Mouse (Mus musculus) thymus, postnatal 0 days (tissue): ENCODE results near the gene Slc9a7. TPM values are rescaled to one million over a fixed set of nuclear protein-coding genes. Genes with fewer than 3 reads are reported as not detected.

ENCODE experiments used
- DNase-seq: peaks from one replicate; pipeline ENCODE4 v3.0.0-alpha.2; 2015; ENCODE audit warnings: low spot score
- polyA plus RNA-seq: library from polyadenylated mRNA; unstranded; fragments of >200 nt; fragmentation: Nextera tagmentation; extraction: Ambion mirVana; gene quantifications from 2 replicates; pipeline ENCODE4 v1.2.1, GENCODE M21; 2015

Gene Slc9a7
- polyA plus RNA-seq, 1 experiment from 2014 or later: 1.9 TPM

- no peak for DNase-seq
Observed at GRCm38 (mm10) chrX:20160301-20160700, 131.3 kb downstream of the Slc9a7 start.

GRCm38 (mm10) chrX:20157519-20157918 is 134.1 kb downstream of the Slc9a7 start:
- no peak for DNase-seq

- no peak for DNase-seq
Observed at GRCm38 (mm10) chrX:20129466-20129865, 162.1 kb downstream of the Slc9a7 start.

GRCm38 (mm10) chrX:20128951-20129350 is 162.7 kb downstream of the Slc9a7 start:
- no peak for DNase-seq

- DNase-seq: no peak
Observed at GRCm38 (mm10) chrX:20125481-20125880, 166.1 kb downstream of the Slc9a7 start.

- no peak for DNase-seq
Observed at GRCm38 (mm10) chrX:20117717-20118116, 173.9 kb downstream of the Slc9a7 start.

DNA sequence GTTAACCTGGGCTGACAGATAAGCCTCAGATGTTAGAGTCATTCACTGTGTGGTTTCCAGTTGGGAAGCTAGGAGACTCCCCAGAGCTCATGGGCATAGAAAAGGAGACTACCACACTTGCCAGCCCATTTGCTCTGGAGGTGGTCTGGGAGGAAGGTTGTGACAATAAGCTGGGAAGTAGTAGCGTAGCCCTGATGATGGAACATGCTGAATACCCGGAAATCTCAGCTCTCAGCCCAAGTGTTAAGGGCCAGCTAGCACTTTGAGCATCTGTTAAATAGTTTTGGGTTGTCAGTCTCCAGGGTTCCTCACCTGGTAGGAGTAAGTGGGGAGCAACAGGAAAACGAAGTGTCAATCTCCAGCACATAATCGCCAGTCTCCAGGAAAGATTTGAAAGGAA is 221.4 kb downstream of the Slc9a7 start:
- no peak for DNase-seq

DNA sequence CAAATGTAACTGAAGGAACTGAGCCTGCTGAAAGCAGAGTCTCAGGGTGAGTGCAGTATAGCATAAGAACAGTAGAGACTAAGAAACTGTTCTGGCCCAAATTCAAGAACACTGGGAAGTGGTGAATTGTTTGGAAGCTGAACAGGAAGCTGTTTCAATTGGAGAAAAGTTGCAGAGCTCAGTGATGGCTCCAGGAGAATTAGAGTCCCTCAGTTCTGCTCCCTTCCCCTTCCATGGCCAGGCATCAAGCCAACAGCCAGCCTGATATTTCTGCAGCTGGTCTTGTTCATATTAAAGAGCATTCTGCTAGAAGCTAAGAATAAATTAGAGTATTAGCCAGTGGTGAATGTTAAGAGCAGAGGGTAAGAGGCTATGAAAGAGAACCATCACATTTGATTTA is 225.0 kb downstream of the Slc9a7 start:
- no peak for DNase-seq

GRCm38 (mm10) chrX:20061764-20062480 is 229.7 kb downstream of the Slc9a7 start:
- no peak for DNase-seq

DNA sequence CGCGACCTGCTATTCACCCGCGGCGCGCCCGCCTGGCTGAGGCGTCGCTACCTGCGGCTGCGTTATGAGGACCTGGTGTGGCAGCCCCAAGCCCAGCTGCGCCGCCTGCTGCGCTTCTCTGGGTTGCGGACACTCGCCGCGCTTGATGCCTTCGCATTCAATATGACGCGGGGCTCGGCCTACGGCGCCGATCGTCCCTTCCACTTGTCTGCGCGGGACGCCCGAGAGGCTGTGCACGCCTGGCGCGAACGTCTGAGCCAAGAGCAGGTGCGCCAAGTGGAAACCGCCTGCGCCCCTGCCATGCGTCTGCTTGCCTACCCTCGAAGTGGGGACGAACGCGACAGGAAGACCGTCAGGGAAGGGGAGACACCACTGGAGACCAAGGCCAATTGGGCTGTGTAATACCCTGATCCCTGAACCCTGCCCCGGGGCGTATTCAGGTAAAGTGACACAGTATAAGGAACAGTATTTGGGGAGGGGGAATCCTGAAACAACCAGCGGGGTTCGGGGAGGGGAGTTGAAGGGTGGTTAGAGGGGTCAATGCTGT is 230.8 kb downstream of the Slc9a7 start:
- no peak for DNase-seq

DNA sequence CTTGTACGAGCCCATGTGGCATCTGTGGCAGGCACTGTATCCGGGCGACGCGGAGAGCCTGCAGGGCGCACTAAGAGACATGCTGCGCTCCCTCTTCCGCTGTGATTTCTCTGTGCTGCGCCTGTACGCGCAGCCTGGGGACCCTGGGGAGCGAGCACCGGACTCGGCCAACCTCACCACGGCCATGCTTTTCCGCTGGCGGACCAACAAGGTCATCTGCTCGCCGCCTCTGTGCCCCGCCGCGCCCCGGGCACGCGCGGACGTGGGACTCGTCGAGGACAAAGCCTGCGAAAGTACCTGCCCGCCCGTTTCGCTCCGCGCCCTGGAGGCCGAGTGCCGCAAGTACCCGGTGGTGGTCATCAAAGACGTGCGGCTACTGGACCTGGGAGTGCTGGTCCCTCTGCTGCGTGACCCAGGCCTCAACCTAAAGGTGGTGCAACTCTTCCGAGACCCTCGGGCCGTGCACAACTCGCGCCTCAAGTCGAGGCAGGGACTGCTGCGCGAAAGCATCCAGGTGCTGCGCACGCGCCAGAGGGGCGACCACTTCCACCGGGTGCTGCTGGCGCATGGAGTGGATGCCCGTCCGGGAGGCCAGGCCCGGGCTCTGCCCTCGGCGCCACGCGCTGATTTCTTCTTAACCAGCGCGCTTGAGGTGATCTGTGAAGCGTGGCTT is 231.4 kb downstream of the Slc9a7 start:
- DNase-seq: no peak

DNA sequence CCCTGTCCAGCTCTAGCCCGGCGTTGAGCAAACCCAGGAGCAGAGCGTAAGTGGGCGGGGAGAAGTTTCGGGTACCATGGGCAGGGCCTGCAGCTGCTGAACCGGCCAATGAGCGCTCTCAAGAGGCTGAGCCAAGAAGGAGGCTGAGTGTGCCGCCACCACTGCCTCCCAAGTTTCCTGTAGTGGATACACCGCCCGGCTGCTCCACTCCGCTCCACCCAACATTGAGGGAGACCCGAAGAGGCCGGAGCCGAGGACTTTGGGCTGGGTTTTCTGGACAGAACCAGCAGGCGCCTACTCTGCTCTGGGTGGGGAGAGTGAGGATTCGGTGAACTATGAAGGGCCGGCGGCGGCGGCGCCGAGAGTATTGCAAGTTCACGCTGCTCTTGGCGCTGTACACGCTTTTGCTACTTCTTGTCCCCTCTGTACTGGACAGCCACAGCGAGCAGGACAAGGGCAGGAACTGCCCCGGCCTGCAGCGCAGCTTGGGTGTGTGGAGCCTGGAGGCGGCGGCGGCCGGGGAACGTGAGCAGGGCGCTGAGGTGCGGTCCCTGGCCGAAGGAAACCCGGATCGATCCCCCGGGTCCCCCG is 232.1 kb downstream of the Slc9a7 start, which contains the start of gene Chst7:
Chst7 (plus strand) TSS at position 180 of the 591 bp plus-strand sequence.
- no peak for DNase-seq

Other genes with a start within 250 kb of the Slc9a7 start
- gene Chst7, start 232.2 kb downstream of the Slc9a7 start, polyA plus RNA-seq: 2.7 TPM in 2 replicates
- gene Rp2, start 72.7 kb upstream of the Slc9a7 start, polyA plus RNA-seq: 14.2 and 15.1 TPM in 2 replicates
- gene Jade3, start 133.9 kb upstream of the Slc9a7 start, polyA plus RNA-seq: 5.5 and 6.3 TPM in 2 replicates